Mouse (Mus musculus) liver, adult 2 months (tissue): ENCODE measurements around the gene Pitx3. TPM values are rescaled to one million over a fixed set of nuclear protein-coding genes. Genes with fewer than 3 reads are reported as not detected.

Source experiments
- DNase-seq: peaks from one replicate; pipeline ENCODE4 v3.0.0-alpha.2; 2011; ENCODE audit warnings: low read depth, low spot score; ENCODE audit errors: extremely low read depth
- H3K27ac ChIP-seq: fragments of 200-500 bp; replicated peaks from 2 replicates; pipeline ENCODE4 v1.5.1; 2012; ENCODE audit warnings: low read depth, mild to moderate bottlenecking, control low read depth, inconsistent platforms, low read length; ENCODE audit not compliant: insufficient read depth
- H3K27me3 ChIP-seq: fragments of 200-500 bp; 2 replicates; pipeline ENCODE4 v1.6.1; 2012; ENCODE audit warnings: mild to moderate bottlenecking, moderate library complexity, low read length, inconsistent platforms; ENCODE audit not compliant: control insufficient read depth, insufficient read depth
- H3K36me3 ChIP-seq: fragments of 200-500 bp; 2 replicates; pipeline ENCODE4 v1.6.1; 2012; ENCODE audit warnings: low read length, inconsistent platforms; ENCODE audit not compliant: control insufficient read depth, insufficient read depth
- H3K4me1 ChIP-seq: fragments of 200-500 bp; 2 replicates; pipeline ENCODE4 v1.6.1; 2011; ENCODE audit warnings: low read length; ENCODE audit not compliant: control insufficient read depth, insufficient read depth
- H3K4me3 ChIP-seq: fragments of 200-500 bp; 2 replicates; pipeline ENCODE4 v1.5.1; 2011; ENCODE audit warnings: low read depth, mild to moderate bottlenecking, control low read depth, low read length, moderate library complexity; ENCODE audit not compliant: insufficient read depth
- H3K79me2 ChIP-seq: fragments of 200-500 bp; 2 replicates; pipeline ENCODE4 v1.6.1; 2012; ENCODE audit warnings: inconsistent platforms, mild to moderate bottlenecking, low read length, moderate library complexity; ENCODE audit not compliant: control insufficient read depth, insufficient read depth
- H3K9ac ChIP-seq: fragments of 200-500 bp; 2 replicates; pipeline ENCODE4 v1.6.1; 2012; ENCODE audit warnings: low read depth, mild to moderate bottlenecking, control low read depth, inconsistent platforms, low read length
- CTCF ChIP-seq: fragments of 200-500 bp; IDR thresholded peaks from 2 replicates; pipeline ENCODE4 v1.5.1; 2011; ENCODE audit warnings: low read depth, low read length, control low read depth
- POLR2A ChIP-seq: fragments of 200-500 bp; IDR thresholded peaks from 2 replicates; pipeline ENCODE4 v1.6.1; 2011; ENCODE audit warnings: low read length, control low read depth; ENCODE audit not compliant: insufficient read depth; ENCODE audit errors: extremely low read depth
- WGBS: fragments of 180-500 bp; shearing (Covaris S2); methylation state at CpG from one replicate; pipeline ENCODE4 v1.1.7; 2018; 5-methylcytosine and 5-hydroxymethylcytosine counted together
- polyA plus RNA-seq: library from polyadenylated mRNA; depleted of rRNA; stranded (reverse); fragments of >200 nt; gene quantifications from 2 replicates; pipeline ENCODE4 v1.2.3, GENCODE M21; 2012
- total RNA-seq: library from RNA; depleted of rRNA; stranded (reverse); fragments of >200 nt; gene quantifications from 2 replicates; pipeline ENCODE4 v1.2.3, GENCODE M21; 2014

The Pitx3 gene
- total and polyA plus RNA-seq, 2 experiments = not detected

GRCm38 (mm10) chr19:46114617-46115016 lies 33.5 kb downstream of the Pitx3 start:
- no peak for DNase-seq
- Histone ChIP-seq H3K4me1 (peaks cover 7% of the 10 kb centered on the region; the same call in 1 of the 2 replicates), H3K9ac (no peak overlapping the region), H3K27ac (no peak overlapping the region), H3K79me2 (no peaks in the 10 kb centered on the region), H3K36me3 (no peaks in the 10 kb centered on the region), H3K4me3 (no peak overlapping the region), H3K27me3 (no peaks in the 10 kb centered on the region)
- TF ChIP-seq POLR2A = no peak
- TF ChIP-seq CTCF = no peak
- 62% methylated on average over 4 of the region's 4 CpGs for WGBS

DNA sequence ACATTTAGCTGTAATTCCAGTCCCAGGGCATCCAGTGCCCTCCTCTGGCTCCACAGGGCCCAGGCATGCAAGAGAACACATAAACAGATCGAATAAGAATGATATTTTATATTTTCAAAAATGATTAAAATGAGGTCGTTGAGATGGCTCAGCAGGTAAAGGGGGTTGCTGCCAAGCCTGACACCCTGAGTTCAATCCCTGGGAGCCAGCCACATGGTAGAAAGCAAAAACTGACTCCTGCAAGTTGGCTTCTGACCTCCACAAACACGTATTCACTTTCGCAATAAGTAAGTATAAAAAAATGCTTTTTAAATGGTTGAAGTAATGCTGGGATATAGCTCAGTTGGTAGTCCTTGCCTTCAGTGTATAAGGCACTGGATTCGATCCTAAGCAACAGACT lies 37.3 kb downstream of the Pitx3 start:
- peak; percentile 82 for DNase-seq
- no peaks in the 10 kb centered on the region for H3K36me3 ChIP-seq
- TF ChIP-seq CTCF (no peak), POLR2A (no peak)
- peak overlapping the region; percentile 53 for H3K27ac ChIP-seq
- 47% methylated on average over 5 of the region's 5 CpGs for WGBS
- peaks cover 7% of the 10 kb centered on the region; the same call in 1 of the 2 replicates for H3K4me1 ChIP-seq
- no peaks in the 10 kb centered on the region for H3K27me3 ChIP-seq
- H3K9ac ChIP-seq = no peak overlapping the region
- H3K79me2 ChIP-seq = no peaks in the 10 kb centered on the region
- no peak overlapping the region for H3K4me3 ChIP-seq

DNA sequence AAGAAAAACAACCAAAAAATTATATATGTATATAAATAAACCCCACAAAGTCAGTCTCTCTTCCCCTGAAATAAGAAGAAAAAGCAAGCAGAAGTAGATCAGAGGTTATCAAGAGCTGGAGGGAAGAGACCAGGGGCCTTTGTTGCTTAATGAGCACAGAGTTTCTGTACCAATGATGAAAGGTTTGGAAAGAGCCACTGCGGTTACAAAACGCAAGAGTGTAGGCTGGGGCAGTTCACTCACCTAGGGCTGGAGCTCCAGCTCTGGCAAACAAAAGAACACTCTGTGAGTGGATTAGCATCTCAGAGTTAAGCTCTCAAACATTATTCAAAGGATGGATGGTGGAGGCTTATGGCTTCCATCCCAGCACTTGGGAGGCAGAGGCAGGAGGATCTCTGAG lies 37.9 kb downstream of the Pitx3 start:
- DNase-seq = peak; percentile 96
- Histone ChIP-seq H3K4me3 (no peak overlapping the region), H3K27ac (peak overlapping the region; percentile 53), H3K27me3 (no peaks in the 10 kb centered on the region), H3K79me2 (no peaks in the 10 kb centered on the region), H3K36me3 (no peaks in the 10 kb centered on the region), H3K9ac (no peak overlapping the region), H3K4me1 (peaks cover 7% of the 10 kb centered on the region; the same call in 1 of the 2 replicates)
- 12% methylated on average over 2 of the region's 2 CpGs for WGBS
- TF ChIP-seq POLR2A = no peak
- TF ChIP-seq CTCF = no peak

GRCm38 (mm10) chr19:46104187-46104557 lies 44.0 kb downstream of the Pitx3 start:
- peak; percentile 60 for DNase-seq
- Histone ChIP-seq H3K27me3 (no peaks in the 10 kb centered on the region), H3K27ac (no peak overlapping the region; the same call in 1 of the 2 replicates), H3K4me3 (no peak overlapping the region), H3K4me1 (peaks cover 2% of the 10 kb centered on the region; the same call in 1 of the 2 replicates), H3K9ac (no peak overlapping the region), H3K36me3 (no peaks in the 10 kb centered on the region), H3K79me2 (no peaks in the 10 kb centered on the region)
- 38% methylated on average over 2 of the region's 2 CpGs for WGBS
- TF ChIP-seq CTCF (no peak), POLR2A (no peak)

DNA sequence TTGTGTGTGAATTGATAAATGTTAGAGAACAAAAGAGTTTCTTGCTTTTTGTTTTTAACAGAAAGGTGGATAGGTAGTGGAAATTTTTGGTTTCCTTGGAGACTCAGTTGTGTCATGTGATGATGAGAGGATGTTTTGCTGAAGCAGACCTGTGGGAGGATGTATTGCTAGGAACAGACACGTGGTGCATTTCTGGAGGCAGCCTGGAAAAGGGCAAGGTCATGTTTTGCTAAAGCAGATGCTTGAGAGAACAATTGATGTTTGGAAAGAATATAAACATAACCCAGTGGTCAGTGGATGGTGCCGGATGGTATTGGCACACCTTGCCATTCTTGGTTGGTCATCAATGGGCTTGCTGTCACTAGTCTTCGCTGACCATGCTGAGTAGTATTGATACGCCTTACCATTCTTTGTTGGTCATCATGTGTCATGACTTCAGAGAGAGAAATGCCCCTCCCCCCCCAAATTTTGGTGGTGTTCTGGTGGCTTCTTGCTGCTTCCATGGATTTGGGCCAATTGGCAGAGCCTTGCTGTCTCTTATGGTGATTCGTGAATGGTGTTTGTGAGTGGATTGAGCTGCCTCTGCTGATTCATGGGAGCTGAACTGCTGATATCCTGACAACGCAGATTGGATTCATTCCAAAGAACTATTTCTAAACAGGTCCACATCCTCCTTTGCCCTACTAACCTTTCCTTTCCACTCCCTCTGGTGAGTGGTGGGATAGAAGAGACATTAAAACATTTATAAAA lies 44.5 kb downstream of the Pitx3 start:
- no peaks in the 10 kb centered on the region for H3K27me3 ChIP-seq
- peaks cover 4% of the 10 kb centered on the region; the same call in 1 of the 2 replicates for H3K4me1 ChIP-seq
- no peak overlapping the region for H3K9ac ChIP-seq
- no peaks in the 10 kb centered on the region for H3K79me2 ChIP-seq
- DNase-seq = peak; percentile 77
- H3K36me3 ChIP-seq = no peaks in the 10 kb centered on the region
- H3K4me3 ChIP-seq = no peak overlapping the region
- TF ChIP-seq POLR2A (no peak), CTCF (no peak)
- WGBS = 25% methylated on average over 6 of the region's 6 CpGs
- H3K27ac ChIP-seq = no peak overlapping the region

DNA sequence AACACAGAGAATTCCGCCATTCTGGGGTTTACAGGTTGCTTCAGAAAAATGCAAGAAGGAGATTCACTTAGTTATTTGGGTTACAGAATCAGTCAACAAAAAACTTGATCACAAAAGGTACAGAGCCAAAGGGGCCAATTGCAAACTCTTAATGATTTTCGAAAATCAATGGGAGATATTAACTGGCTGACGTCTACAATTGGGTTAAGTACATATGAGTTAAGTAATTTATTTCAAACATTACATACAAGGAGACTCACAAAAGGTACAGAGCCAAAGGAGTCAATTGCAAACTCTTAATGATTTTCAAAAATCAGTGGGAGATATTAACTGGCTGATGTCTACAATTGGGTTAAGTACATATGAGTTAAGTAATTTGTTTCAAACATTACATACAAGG lies 48.6 kb downstream of the Pitx3 start:
- Histone ChIP-seq H3K27me3 (no peaks in the 10 kb centered on the region), H3K27ac (no peak overlapping the region), H3K9ac (no peak overlapping the region), H3K79me2 (no peaks in the 10 kb centered on the region), H3K36me3 (no peaks in the 10 kb centered on the region), H3K4me1 (peaks cover 7% of the 10 kb centered on the region; the same call in 1 of the 2 replicates), H3K4me3 (no peak overlapping the region)
- 26% methylated on average over 3 of the region's 3 CpGs for WGBS
- TF ChIP-seq POLR2A (no peak), CTCF (no peak)
- DNase-seq = peak; percentile 91
